Mouse (Mus musculus): ENCODE measurements at regions not wholly inside any gene's neighbourhood (a gene's known extent, or its start where the extent isn't known, plus 50 kb on each side); places are given as distances from the start of the nearest gene placed in this dataset.
A peak's percentile ranks its signal among the peaks of the same experiment; 100 is the strongest.

DNA sequence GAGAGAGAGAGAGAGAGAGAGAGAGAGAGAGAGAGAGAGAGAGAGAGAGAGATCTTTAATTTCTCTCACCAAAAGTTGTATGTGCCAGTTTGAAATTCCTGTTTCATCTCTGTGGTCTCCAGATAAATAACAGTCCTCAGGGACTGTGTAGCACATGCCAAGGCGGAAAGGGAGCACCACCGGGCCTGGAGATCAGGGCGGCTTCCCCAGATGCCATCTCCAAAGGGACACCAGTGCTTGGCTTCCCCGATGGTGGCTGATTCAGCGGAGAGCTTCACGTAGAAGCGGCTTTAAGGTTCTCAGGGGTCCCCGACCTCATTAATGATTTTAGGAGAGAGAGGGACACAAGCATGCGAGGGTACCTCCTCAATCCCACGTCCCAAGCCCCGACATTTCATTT, 272.1 kb upstream of the Atp11b start:
- Histone ChIP-seq H3K27ac (ENCODE audit: low read length) (no peak overlapping the region), H3K9ac (replicated peaks; ENCODE audit: low read length) (no peak overlapping the region), H3K27me3 (ENCODE audit: insufficient read depth, low read length) (peaks cover 22% of the 10 kb centered on the region), H3K4me2 (replicated peaks; ENCODE audit: low read depth, low read length) (no peak overlapping the region), H3K9me3 (ENCODE audit: low read length) (no peaks in the 10 kb centered on the region), H3K4me1 (ENCODE audit: insufficient read depth, low read length) (no peaks in the 10 kb centered on the region), H3K36me3 (ENCODE audit: insufficient read depth, low read length) (no peaks in the 10 kb centered on the region), H3K4me3 (ENCODE audit: low read length) (no peak overlapping the region)
- WGBS: 47% methylated on average over 11 of the region's 11 CpGs
- ATAC-seq (ENCODE audit: low FRiP score, low TSS enrichment): no peak

DNA sequence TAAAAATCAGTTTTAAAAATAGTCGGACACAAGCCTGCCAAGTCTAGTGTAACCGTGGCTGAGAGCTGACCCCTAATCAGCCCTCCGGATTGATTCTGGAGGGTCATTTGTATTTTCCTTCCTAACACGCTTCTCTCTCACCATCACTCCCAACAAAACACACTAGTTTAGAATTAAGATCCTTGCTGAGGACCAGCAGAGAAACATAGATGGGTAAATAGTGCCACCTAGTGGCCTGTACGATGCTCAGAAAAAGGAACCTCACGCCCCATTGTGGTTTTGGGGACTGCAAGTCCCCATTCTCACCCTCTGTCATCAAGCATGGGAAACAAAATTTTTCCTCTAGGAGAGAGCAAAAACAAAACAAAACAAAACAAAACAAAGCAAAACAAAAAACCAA, 271.6 kb upstream of the Atp11b start:
- no peak overlapping the region for H3K4me3 ChIP-seq (ENCODE audit: low read length)
- no peak overlapping the region for H3K27ac ChIP-seq (ENCODE audit: low read length)
- no peak for ATAC-seq (ENCODE audit: low FRiP score, low TSS enrichment)
- WGBS: 8% methylated on average over 6 of the region's 6 CpGs
- peaks cover 22% of the 10 kb centered on the region for H3K27me3 ChIP-seq (ENCODE audit: insufficient read depth, low read length)
- no peaks in the 10 kb centered on the region for H3K9me3 ChIP-seq (ENCODE audit: low read length)
- no peaks in the 10 kb centered on the region for H3K36me3 ChIP-seq (ENCODE audit: insufficient read depth, low read length)
- H3K4me1 ChIP-seq (ENCODE audit: insufficient read depth, low read length): no peaks in the 10 kb centered on the region
- H3K9ac ChIP-seq (replicated peaks; ENCODE audit: low read length): no peak overlapping the region
- H3K4me2 ChIP-seq (replicated peaks; ENCODE audit: low read depth, low read length): no peak overlapping the region

DNA sequence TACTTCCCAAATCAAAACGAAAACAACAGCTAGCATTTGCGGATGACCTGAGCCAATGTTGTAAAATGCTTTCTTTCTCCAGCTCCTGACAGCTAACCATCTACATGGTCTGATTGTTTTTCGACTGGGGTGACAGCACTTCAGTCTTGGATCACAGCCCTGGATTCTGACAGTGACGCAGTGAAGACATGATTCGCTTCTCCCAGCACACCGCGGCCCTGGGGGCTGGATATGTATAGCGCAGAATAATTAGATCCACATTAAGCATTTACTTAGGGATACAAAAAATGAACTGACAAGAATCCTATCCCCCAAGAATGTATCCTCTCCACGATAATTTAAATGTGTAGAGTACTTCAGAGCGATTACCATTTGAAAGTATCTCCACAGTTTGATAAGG, 271.1 kb upstream of the Atp11b start:
- WGBS: 77% methylated on average over 10 of the region's 10 CpGs
- no peak for ATAC-seq (ENCODE audit: low FRiP score, low TSS enrichment)
- no peaks in the 10 kb centered on the region for H3K36me3 ChIP-seq (ENCODE audit: insufficient read depth, low read length)

DNA sequence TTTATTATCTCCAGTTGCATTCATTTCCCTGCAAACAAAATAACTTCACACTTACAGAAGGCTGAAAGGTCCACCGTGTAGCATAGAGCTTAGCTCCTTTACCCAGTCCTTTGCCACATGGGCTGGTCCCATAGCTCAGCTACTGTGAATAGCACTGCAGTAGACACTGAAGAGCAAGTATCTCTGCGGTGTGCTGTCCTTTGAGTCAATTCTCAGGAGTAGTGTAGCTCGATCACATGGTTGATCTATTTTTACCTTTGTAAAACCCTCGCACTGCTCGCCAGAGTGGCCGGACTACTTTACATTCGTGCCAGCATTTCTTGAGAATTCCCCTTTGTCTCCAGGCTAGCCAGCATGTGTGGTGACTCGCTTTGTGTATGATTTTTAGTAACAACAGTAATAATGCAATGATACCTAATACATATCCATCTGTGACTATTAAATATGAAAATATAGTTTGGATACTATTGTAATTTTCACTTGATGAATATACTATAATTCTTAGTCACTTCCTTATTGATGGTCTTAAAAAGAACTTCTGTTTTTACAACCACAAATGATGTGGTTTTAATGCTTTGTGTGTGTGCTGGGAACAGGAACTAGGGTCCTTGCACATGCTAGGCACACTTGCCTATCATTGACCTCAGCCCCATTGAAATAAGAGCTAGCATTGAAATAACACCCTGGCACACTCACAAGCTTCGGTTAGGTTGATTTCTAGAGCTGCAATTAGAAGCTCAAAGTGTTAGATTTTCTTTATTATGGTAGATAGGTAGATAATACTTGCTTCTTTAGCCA, 257.7 kb upstream of the Atp11b start:
- 81% methylated on average over 9 of the region's 9 CpGs for WGBS
- Histone ChIP-seq H3K9me3 (ENCODE audit: low read length) (no peaks in the 10 kb centered on the region), H3K4me3 (ENCODE audit: low read length) (no peak overlapping the region), H3K9ac (replicated peaks; ENCODE audit: low read length) (no peak overlapping the region), H3K36me3 (ENCODE audit: insufficient read depth, low read length) (no peaks in the 10 kb centered on the region), H3K4me1 (ENCODE audit: insufficient read depth, low read length) (no peaks in the 10 kb centered on the region), H3K27ac (ENCODE audit: low read length) (no peak overlapping the region), H3K4me2 (replicated peaks; ENCODE audit: low read depth, low read length) (no peak overlapping the region), H3K27me3 (ENCODE audit: insufficient read depth, low read length) (no peaks in the 10 kb centered on the region)
- ATAC-seq (ENCODE audit: low FRiP score, low TSS enrichment): no peak

More for the DNA sequence above, 271.1 kb upstream of the Atp11b start:
- no peak overlapping the region for H3K27ac ChIP-seq (ENCODE audit: low read length)
- no peaks in the 10 kb centered on the region for H3K9me3 ChIP-seq (ENCODE audit: low read length)
- H3K4me3 ChIP-seq (ENCODE audit: low read length): no peak overlapping the region
- peaks cover 22% of the 10 kb centered on the region for H3K27me3 ChIP-seq (ENCODE audit: insufficient read depth, low read length)
- no peaks in the 10 kb centered on the region for H3K4me1 ChIP-seq (ENCODE audit: insufficient read depth, low read length)
- no peak overlapping the region for H3K4me2 ChIP-seq (replicated peaks; ENCODE audit: low read depth, low read length)
- H3K9ac ChIP-seq (replicated peaks; ENCODE audit: low read length): no peak overlapping the region

DNA sequence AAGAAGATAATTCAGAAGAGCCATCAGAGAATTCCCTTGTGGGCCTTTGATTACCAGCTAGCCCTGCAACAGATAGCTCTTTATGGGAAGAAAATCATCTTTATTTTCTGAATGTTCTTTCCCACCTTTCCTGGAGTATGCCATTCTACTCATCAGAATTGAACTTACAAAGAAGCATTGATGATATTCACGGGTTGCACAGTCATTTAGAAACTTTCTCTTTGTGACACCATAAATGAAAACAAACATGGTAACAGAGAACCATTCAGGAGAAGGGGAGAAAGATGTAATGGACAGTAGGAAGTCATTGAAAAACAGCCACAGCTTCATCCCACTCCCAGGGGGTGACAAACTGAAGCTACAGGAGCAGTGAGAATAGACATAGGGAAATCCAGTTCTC, 243.6 kb upstream of the Atp11b start:
- WGBS: 80% methylated on average over 1 of the region's 1 CpGs

DNA sequence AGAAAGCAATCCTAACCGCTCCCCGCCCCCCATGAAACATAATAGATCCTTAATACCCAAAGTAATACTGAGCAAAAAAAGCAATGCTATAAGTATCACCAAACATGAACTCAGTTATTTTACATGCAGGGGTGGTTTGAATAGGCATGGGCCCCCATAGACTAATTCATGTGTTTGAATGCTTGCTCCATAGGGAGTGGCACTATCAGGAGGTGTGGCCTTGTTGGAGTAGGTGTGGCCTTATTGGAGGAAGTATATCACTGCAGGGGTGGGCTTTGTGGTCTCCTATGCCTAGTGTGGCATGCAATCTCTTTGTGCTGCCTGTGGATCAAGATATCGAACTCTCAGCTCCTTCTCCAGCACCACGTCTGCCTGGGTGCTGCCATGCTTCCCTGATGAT, 237.4 kb upstream of the Atp11b start:
- no peaks in the 10 kb centered on the region for H3K36me3 ChIP-seq (ENCODE audit: insufficient read depth, low read length)
- no peak for ATAC-seq (ENCODE audit: low FRiP score, low TSS enrichment)
- H3K27me3 ChIP-seq (ENCODE audit: insufficient read depth, low read length): no peaks in the 10 kb centered on the region
- no peaks in the 10 kb centered on the region for H3K9me3 ChIP-seq (ENCODE audit: low read length)
- no peak overlapping the region for H3K9ac ChIP-seq (replicated peaks; ENCODE audit: low read length)
- no peak overlapping the region for H3K27ac ChIP-seq (ENCODE audit: low read length)
- no peaks in the 10 kb centered on the region for H3K4me1 ChIP-seq (ENCODE audit: insufficient read depth, low read length)
- H3K4me2 ChIP-seq (replicated peaks; ENCODE audit: low read depth, low read length): no peak overlapping the region
- no peak overlapping the region for H3K4me3 ChIP-seq (ENCODE audit: low read length)
- 91% methylated on average over 4 of the region's 4 CpGs for WGBS

More for the DNA sequence above, 243.6 kb upstream of the Atp11b start:
- H3K4me2 ChIP-seq (replicated peaks; ENCODE audit: low read depth, low read length): no peak overlapping the region
- no peak overlapping the region for H3K9ac ChIP-seq (replicated peaks; ENCODE audit: low read length)
- H3K36me3 ChIP-seq (ENCODE audit: insufficient read depth, low read length): no peaks in the 10 kb centered on the region
- H3K4me3 ChIP-seq (ENCODE audit: low read length): no peak overlapping the region
- no peak for ATAC-seq (ENCODE audit: low FRiP score, low TSS enrichment)
- H3K27me3 ChIP-seq (ENCODE audit: insufficient read depth, low read length): no peaks in the 10 kb centered on the region
- no peaks in the 10 kb centered on the region for H3K9me3 ChIP-seq (ENCODE audit: low read length)
- H3K4me1 ChIP-seq (ENCODE audit: insufficient read depth, low read length): no peaks in the 10 kb centered on the region
- H3K27ac ChIP-seq (ENCODE audit: low read length): no peak overlapping the region

DNA sequence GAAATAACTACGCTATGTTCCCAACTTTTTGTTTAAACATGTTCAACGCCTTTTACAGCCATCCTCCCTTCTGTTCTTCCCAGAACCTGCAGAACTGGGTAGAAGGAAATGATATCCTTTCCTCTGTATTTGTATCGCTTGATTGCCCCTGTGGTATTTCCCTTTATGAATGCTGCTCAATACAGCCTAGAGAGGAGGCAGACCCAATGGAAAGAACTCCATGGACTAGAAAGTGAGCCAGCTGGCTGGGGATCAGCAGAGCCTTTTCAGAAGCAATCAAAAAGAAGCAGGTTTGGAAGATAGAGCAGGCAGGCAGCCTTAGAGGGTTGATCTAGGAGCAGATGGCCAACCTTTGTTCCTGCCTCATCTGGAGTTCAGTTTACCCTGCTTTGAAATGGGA, 233.8 kb upstream of the Atp11b start:
- no peak overlapping the region for H3K4me2 ChIP-seq (replicated peaks; ENCODE audit: low read depth, low read length)
- H3K4me3 ChIP-seq (ENCODE audit: low read length): no peak overlapping the region
- H3K36me3 ChIP-seq (ENCODE audit: insufficient read depth, low read length): no peaks in the 10 kb centered on the region
- 0 out of 2 replicates have a peak, but pooled peaks have one; percentile 54 for ATAC-seq (ENCODE audit: low FRiP score, low TSS enrichment)
- no peaks in the 10 kb centered on the region for H3K27me3 ChIP-seq (ENCODE audit: insufficient read depth, low read length)
- 67% methylated on average over 3 of the region's 3 CpGs for WGBS
- no peaks in the 10 kb centered on the region for H3K4me1 ChIP-seq (ENCODE audit: insufficient read depth, low read length)
- H3K27ac ChIP-seq (ENCODE audit: low read length): no peak overlapping the region
- H3K9ac ChIP-seq (replicated peaks; ENCODE audit: low read length): no peak overlapping the region
- H3K9me3 ChIP-seq (ENCODE audit: low read length): no peaks in the 10 kb centered on the region

DNA sequence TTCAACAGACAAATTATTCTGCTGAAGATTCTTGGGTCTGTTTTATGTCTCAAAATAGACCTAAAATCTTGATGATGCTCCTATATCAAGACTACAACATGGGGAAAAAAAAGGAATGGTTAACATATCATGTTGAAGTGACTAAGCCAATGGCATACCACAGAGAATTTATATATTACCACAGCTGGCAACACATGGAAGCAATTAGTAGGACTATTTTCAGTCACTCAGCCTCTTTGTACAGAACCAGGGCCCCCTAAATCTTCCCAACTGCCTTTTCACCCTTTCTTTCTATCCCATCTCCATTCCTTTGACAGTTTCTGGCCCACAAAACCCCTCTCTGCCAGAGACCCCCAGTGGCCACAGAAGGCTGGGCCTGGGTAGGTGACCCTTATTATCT, 206.2 kb upstream of the Atp11b start:
- Histone ChIP-seq H3K27ac (ENCODE audit: low read length) (no peak overlapping the region), H3K36me3 (ENCODE audit: insufficient read depth, low read length) (no peaks in the 10 kb centered on the region), H3K9ac (replicated peaks; ENCODE audit: low read length) (no peak overlapping the region), H3K4me1 (ENCODE audit: insufficient read depth, low read length) (no peaks in the 10 kb centered on the region), H3K4me2 (replicated peaks; ENCODE audit: low read depth, low read length) (no peak overlapping the region), H3K4me3 (ENCODE audit: low read length) (no peak overlapping the region), H3K9me3 (ENCODE audit: low read length) (no peaks in the 10 kb centered on the region), H3K27me3 (ENCODE audit: insufficient read depth, low read length) (no peaks in the 10 kb centered on the region)
- ATAC-seq (ENCODE audit: low FRiP score, low TSS enrichment): no peak

DNA sequence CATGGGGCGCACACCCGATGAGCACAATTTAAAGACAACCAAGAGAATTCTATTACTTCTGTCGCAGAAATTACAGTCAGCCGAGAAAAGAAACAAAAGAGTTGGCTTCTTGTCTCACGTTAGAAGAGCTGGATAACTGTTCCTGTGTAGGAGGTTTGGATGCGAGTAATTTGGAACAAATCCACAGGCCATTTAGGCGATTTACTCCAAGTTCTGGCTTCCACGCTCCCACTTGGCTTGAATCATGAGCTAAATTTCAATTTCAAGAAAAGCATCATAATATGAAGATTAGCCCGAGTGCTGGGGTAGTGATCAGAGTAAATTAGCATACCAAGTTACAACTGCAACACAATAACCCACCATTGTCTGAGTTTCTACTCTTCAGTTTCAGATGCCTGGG, 202.1 kb upstream of the Atp11b start:
- H3K27me3 ChIP-seq (ENCODE audit: insufficient read depth, low read length): no peaks in the 10 kb centered on the region
- no peak for ATAC-seq (ENCODE audit: low FRiP score, low TSS enrichment)
- 74% methylated on average over 9 of the region's 9 CpGs for WGBS

DNA sequence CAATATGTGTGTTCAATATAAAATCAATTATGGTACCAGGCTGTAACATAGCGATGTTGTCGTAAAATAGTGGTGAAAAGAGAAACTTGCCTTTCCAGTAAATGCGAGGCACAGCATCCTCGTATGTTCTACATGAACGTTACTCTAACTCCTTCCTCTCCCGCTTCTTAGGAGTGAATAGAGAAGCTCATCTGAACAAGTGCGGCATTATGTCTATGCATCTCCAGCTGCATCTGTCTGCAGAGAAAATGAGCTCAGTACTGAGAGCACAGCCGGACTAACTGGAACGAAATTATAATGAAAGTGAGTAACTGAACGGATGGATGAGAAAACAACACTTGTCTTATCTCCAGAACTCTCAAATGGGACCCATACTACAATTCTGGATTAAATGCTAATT, 193.5 kb upstream of the Atp11b start:
- Histone ChIP-seq H3K27ac (ENCODE audit: low read length) (no peak overlapping the region), H3K9ac (replicated peaks; ENCODE audit: low read length) (no peak overlapping the region), H3K9me3 (ENCODE audit: low read length) (no peaks in the 10 kb centered on the region), H3K27me3 (ENCODE audit: insufficient read depth, low read length) (no peaks in the 10 kb centered on the region), H3K4me1 (ENCODE audit: insufficient read depth, low read length) (no peaks in the 10 kb centered on the region), H3K4me3 (ENCODE audit: low read length) (no peak overlapping the region), H3K4me2 (replicated peaks; ENCODE audit: low read depth, low read length) (no peak overlapping the region), H3K36me3 (ENCODE audit: insufficient read depth, low read length) (no peaks in the 10 kb centered on the region)
- WGBS: 92% methylated on average over 10 of the region's 10 CpGs
- ATAC-seq (ENCODE audit: low FRiP score, low TSS enrichment): no peak

More for the DNA sequence above, 202.1 kb upstream of the Atp11b start:
- Histone ChIP-seq H3K4me2 (replicated peaks; ENCODE audit: low read depth, low read length) (no peak overlapping the region), H3K36me3 (ENCODE audit: insufficient read depth, low read length) (no peaks in the 10 kb centered on the region), H3K9ac (replicated peaks; ENCODE audit: low read length) (no peak overlapping the region), H3K4me1 (ENCODE audit: insufficient read depth, low read length) (no peaks in the 10 kb centered on the region), H3K4me3 (ENCODE audit: low read length) (no peak overlapping the region), H3K9me3 (ENCODE audit: low read length) (no peaks in the 10 kb centered on the region), H3K27ac (ENCODE audit: low read length) (no peak overlapping the region)
